Mouse (Mus musculus) gastrocnemius, postnatal 10 days (tissue): ENCODE results near the gene Prkg1. TPM values are rescaled to one million over a fixed set of nuclear protein-coding genes. Genes with fewer than 3 reads are reported as not detected.
A peak's percentile ranks its signal among the peaks of the same experiment; 100 is the strongest.
"Not testable (repeated sequence)": the region's sequence is repeated elsewhere in the genome, so short reads cannot be mapped to it uniquely, and the experiment has no call there.

Experiments used
- DNase-seq: peaks from one replicate; pipeline ENCODE4 v3.0.0; 2021; ENCODE audit warnings: mixed read lengths
- total RNA-seq, 2 experiments: library from RNA; stranded (reverse); gene quantifications; 2 replicates each; pipeline ENCODE4 v1.2.3; 2021

The Prkg1 gene
- total RNA-seq, 2 experiments from 2014 or later = 30.5 to 38.3 TPM

GRCm38 (mm10) chr19:31425199-31425598 lies 339.6 kb downstream of the Prkg1 start:
- DNase-seq = no peak

GRCm38 (mm10) chr19:31424319-31424718 lies 340.5 kb downstream of the Prkg1 start:
- DNase-seq = no peak

GRCm38 (mm10) chr19:31413571-31413970 lies 351.3 kb downstream of the Prkg1 start:
- DNase-seq = no peak

GRCm38 (mm10) chr19:31396096-31396495 lies 368.7 kb downstream of the Prkg1 start:
- DNase-seq = no peak

- DNase-seq = no peak
Observed at GRCm38 (mm10) chr19:31385353-31385752, 379.5 kb downstream of the Prkg1 start.

GRCm38 (mm10) chr19:31383881-31384280 lies 381.0 kb downstream of the Prkg1 start:
- DNase-seq = no peak

GRCm38 (mm10) chr19:31370106-31370505 lies 394.7 kb downstream of the Prkg1 start:
- no peak for DNase-seq

GRCm38 (mm10) chr19:31369116-31369515 lies 395.7 kb downstream of the Prkg1 start:
- no peak for DNase-seq

GRCm38 (mm10) chr19:31362051-31362450 lies 402.8 kb downstream of the Prkg1 start:
- DNase-seq = no peak

GRCm38 (mm10) chr19:31361575-31361974 lies 403.3 kb downstream of the Prkg1 start:
- no peak for DNase-seq

GRCm38 (mm10) chr19:31361161-31361560 lies 403.7 kb downstream of the Prkg1 start:
- DNase-seq = peak; percentile 24

- no peak for DNase-seq
Observed at GRCm38 (mm10) chr19:31354959-31355358, 409.9 kb downstream of the Prkg1 start.

- DNase-seq = not testable (repeated sequence)
Observed at GRCm38 (mm10) chr19:31352784-31353183, 412.0 kb downstream of the Prkg1 start.

- DNase-seq = no peak
Observed at GRCm38 (mm10) chr19:31351796-31352195, 413.0 kb downstream of the Prkg1 start.

- DNase-seq = peak; percentile 61
Observed at GRCm38 (mm10) chr19:31342150-31342549, 422.7 kb downstream of the Prkg1 start.

- DNase-seq = no peak
Observed at GRCm38 (mm10) chr19:31340898-31341297, 423.9 kb downstream of the Prkg1 start.

- DNase-seq = no peak
Observed at GRCm38 (mm10) chr19:31338355-31339101, 426.3 kb downstream of the Prkg1 start.

GRCm38 (mm10) chr19:31337863-31338217 lies 427.0 kb downstream of the Prkg1 start:
- DNase-seq = no peak

- no peak for DNase-seq
Observed at GRCm38 (mm10) chr19:31337163-31337862, 427.5 kb downstream of the Prkg1 start.

GRCm38 (mm10) chr19:31336381-31336780 lies 428.5 kb downstream of the Prkg1 start:
- DNase-seq = peak; percentile 5

GRCm38 (mm10) chr19:31329893-31330292 lies 434.9 kb downstream of the Prkg1 start:
- no peak for DNase-seq

- DNase-seq = no peak
Observed at GRCm38 (mm10) chr19:31304760-31305159, 460.1 kb downstream of the Prkg1 start.

GRCm38 (mm10) chr19:31291231-31291630 lies 473.6 kb downstream of the Prkg1 start:
- no peak for DNase-seq

- DNase-seq = no peak
Observed at GRCm38 (mm10) chr19:31284581-31284980, 480.3 kb downstream of the Prkg1 start.
